Mouse (Mus musculus) CH12.LX (cell line): Measurements from ENCODE around the gene Maml2. TPM values are rescaled to one million over a fixed set of nuclear protein-coding genes. Genes with fewer than 3 reads are reported as not detected.

Source experiments
- DNase-seq: peaks from one replicate; pipeline ENCODE4 v3.0.0-alpha.2; 2013; ENCODE audit errors: extremely low read depth
- H3K27ac ChIP-seq: 2 replicates; pipeline ENCODE4 v1.5.1; 2012; ENCODE audit warnings: low read depth, mild to moderate bottlenecking, control low read depth, moderate library complexity; ENCODE audit not compliant: insufficient read depth
- H3K27me3 ChIP-seq: replicated peaks from 2 replicates; pipeline ENCODE3; 2012; ENCODE audit warnings: inconsistent platforms
- H3K36me3 ChIP-seq, 2 experiments: replicated peaks in 1 of 2; 2 replicates each; pipeline versions ENCODE3 to v1.6.1; 2012; ENCODE audit warnings: inconsistent platforms in 1 of 2, low read length in 1 of 2, mild to moderate bottlenecking in 1 of 2, mixed read lengths in 1 of 2, moderate library complexity in 1 of 2; ENCODE audit not compliant: control insufficient read depth in 1 of 2, insufficient read depth in 1 of 2
- H3K4me1 ChIP-seq, 2 experiments: 2 replicates each; pipeline ENCODE4 v1.6.1; 2012; ENCODE audit warnings: inconsistent platforms in 1 of 2, moderate library complexity in 1 of 2; ENCODE audit not compliant: insufficient read depth in 2 of 2, control insufficient read depth in 1 of 2
- H3K4me2 ChIP-seq: 2 replicates; pipeline ENCODE4 v1.6.1; 2012; ENCODE audit warnings: low read depth, mild to moderate bottlenecking, control low read depth; ENCODE audit not compliant: poor library complexity, insufficient read depth, severe bottlenecking
- H3K4me3 ChIP-seq, 3 experiments: fragments of 150-350 bp in 1 of 3; sonication (generic) in 1 of 3; replicated peaks in 1 of 3; 2 replicates each; pipeline versions ENCODE3 to v1.5.1; 2011 to 2012; ENCODE audit warnings: low read depth in 2 of 3, low read length in 2 of 3, mild to moderate bottlenecking in 2 of 3, moderate library complexity in 2 of 3, control low read depth in 1 of 3, improper control_type of control experiment in 1 of 3, inconsistent platforms in 1 of 3, mixed read lengths in 1 of 3; ENCODE audit not compliant: poor library complexity in 1 of 3
- H3K79me2 ChIP-seq: replicated peaks from 2 replicates; pipeline ENCODE4 v1.6.1; 2012; ENCODE audit warnings: mild to moderate bottlenecking, moderate library complexity; ENCODE audit not compliant: control insufficient read depth, poor library complexity, insufficient read depth, severe bottlenecking; ENCODE audit errors: extremely low read depth
- H3K9ac ChIP-seq: 2 replicates; pipeline ENCODE4 v1.6.1; 2012; ENCODE audit warnings: low read depth, mild to moderate bottlenecking, control low read depth, moderate library complexity; ENCODE audit not compliant: insufficient read depth
- H3K9me3 ChIP-seq: replicated peaks from 2 replicates; pipeline ENCODE3; 2012; ENCODE audit warnings: low read length, inconsistent platforms, mixed read lengths
- BHLHE40 ChIP-seq: IDR thresholded peaks from 2 replicates; pipeline ENCODE4 v1.6.1; 2011; ENCODE audit warnings: mild to moderate bottlenecking, low read depth, low read length, improper control_type of control experiment
- CHD1 ChIP-seq: IDR thresholded peaks from 2 replicates; pipeline ENCODE4 v1.6.1; 2012; ENCODE audit warnings: low read depth, low read length, improper control_type of control experiment, inconsistent platforms
- CHD2 ChIP-seq: IDR thresholded peaks from 2 replicates; pipeline ENCODE4 v1.6.1; 2011; ENCODE audit warnings: low read length, improper control_type of control experiment
- CTCF ChIP-seq, 2 experiments: IDR thresholded peaks in 1 of 2; conservative IDR thresholded peaks in 1 of 2; 2 replicates each; pipeline ENCODE4 v1.5.1; 2011 to 2012; ENCODE audit warnings: low read depth in 2 of 2, low read length in 2 of 2, improper control_type of control experiment in 1 of 2, inconsistent platforms in 1 of 2, mild to moderate bottlenecking in 1 of 2, moderate library complexity in 1 of 2
- E2F4 ChIP-seq: IDR thresholded peaks from 2 replicates; pipeline ENCODE4 v1.6.1; 2011; ENCODE audit warnings: low read depth, low read length, improper control_type of control experiment; ENCODE audit not compliant: insufficient replicate concordance
- ELF1 ChIP-seq: IDR thresholded peaks from 2 replicates; pipeline ENCODE4 v1.6.1; 2014; ENCODE audit warnings: low read depth, mild to moderate bottlenecking, inconsistent platforms, low read length, improper control_type of control experiment
- EP300 ChIP-seq: IDR thresholded peaks from 2 replicates; pipeline ENCODE4 v1.6.1; 2011; ENCODE audit warnings: low read length, improper control_type of control experiment
- ETS1 ChIP-seq: conservative IDR thresholded peaks from 2 replicates; pipeline ENCODE4 v1.6.1; 2012; ENCODE audit warnings: low read depth, mild to moderate bottlenecking, inconsistent platforms, low read length, improper control_type of control experiment, moderate library complexity
- JUN ChIP-seq: IDR thresholded peaks from 2 replicates; pipeline ENCODE4 v1.6.1; 2011; ENCODE audit warnings: low read depth, mild to moderate bottlenecking, low read length, improper control_type of control experiment, moderate library complexity; ENCODE audit not compliant: insufficient read depth
- KAT2A ChIP-seq: IDR thresholded peaks from 2 replicates; pipeline ENCODE4 v1.6.1; 2012; ENCODE audit warnings: low read length, improper control_type of control experiment, inconsistent platforms; ENCODE audit not compliant: insufficient replicate concordance
- MAFK ChIP-seq: IDR thresholded peaks from 2 replicates; pipeline ENCODE4 v1.6.1; 2011; ENCODE audit warnings: low read length, improper control_type of control experiment; ENCODE audit not compliant: insufficient replicate concordance
- MEF2A ChIP-seq: IDR thresholded peaks from 2 replicates; pipeline ENCODE4 v1.6.1; 2014; ENCODE audit warnings: low read depth, mild to moderate bottlenecking, inconsistent platforms, low read length, improper control_type of control experiment, borderline replicate concordance
- MXI1 ChIP-seq: IDR thresholded peaks from 2 replicates; pipeline ENCODE4 v1.6.1; 2011; ENCODE audit warnings: mild to moderate bottlenecking, low read depth, low read length, improper control_type of control experiment
- MYC ChIP-seq: IDR thresholded peaks from 2 replicates; pipeline ENCODE4 v1.6.1; 2011; ENCODE audit warnings: low read depth, mild to moderate bottlenecking, improper control_type of control experiment, low read length
- NELFE ChIP-seq: IDR thresholded peaks from 2 replicates; pipeline ENCODE4 v1.6.1; 2011; ENCODE audit warnings: low read depth, low read length, improper control_type of control experiment
- PAX5 ChIP-seq: IDR thresholded peaks from 2 replicates; pipeline ENCODE4 v1.6.1; 2012; ENCODE audit warnings: low read length, inconsistent platforms, mixed read lengths
- POLR2A ChIP-seq: IDR thresholded peaks from 2 replicates; pipeline ENCODE4 v1.6.1; 2011; ENCODE audit warnings: low read depth, mild to moderate bottlenecking, improper control_type of control experiment, low read length
- POLR2AphosphoS2 ChIP-seq: IDR thresholded peaks from 2 replicates; pipeline ENCODE4 v1.6.1; 2011; ENCODE audit warnings: low read depth, low read length, improper control_type of control experiment
- RAD21 ChIP-seq: IDR thresholded peaks from 2 replicates; pipeline ENCODE4 v1.6.1; 2011; ENCODE audit warnings: low read depth, mild to moderate bottlenecking, low read length, improper control_type of control experiment, moderate library complexity
- RCOR1 ChIP-seq: conservative IDR thresholded peaks from 2 replicates; pipeline ENCODE4 v1.6.1; 2012; ENCODE audit warnings: low read depth, mild to moderate bottlenecking, inconsistent platforms, low read length, improper control_type of control experiment
- SIN3A ChIP-seq: IDR thresholded peaks from 2 replicates; pipeline ENCODE4 v1.6.1; 2012; ENCODE audit warnings: low read length, improper control_type of control experiment, inconsistent platforms
- SMC3 ChIP-seq: IDR thresholded peaks from 2 replicates; pipeline ENCODE4 v1.6.1; 2011; ENCODE audit warnings: low read depth, low read length, improper control_type of control experiment
- TBP ChIP-seq: conservative IDR thresholded peaks from 2 replicates; pipeline ENCODE4 v1.6.1; 2011; ENCODE audit warnings: low read depth, low read length, improper control_type of control experiment
- USF2 ChIP-seq: conservative IDR thresholded peaks from 2 replicates; pipeline ENCODE4 v1.6.1; 2011; ENCODE audit warnings: low read depth, low read length, improper control_type of control experiment
- ZC3H11A ChIP-seq: IDR thresholded peaks from 2 replicates; pipeline ENCODE4 v1.6.1; 2012; ENCODE audit warnings: low read depth, mild to moderate bottlenecking, inconsistent platforms, low read length, improper control_type of control experiment
- dilution Hi-C: fragments of 300-500 bp; cut with MboI; formaldehyde crosslinking; loops from 2 replicates; pipeline ENCODE4 v1.14.3; 2020; ENCODE audit warnings: low sequenced_read_pairs; ENCODE audit not compliant: extremely low pct_unique_long_range_greater_than_20kb, extremely low pct_ligation_motif_present
- in situ Hi-C: fragments of 300-500 bp; cut with MboI; formaldehyde crosslinking; loops from 3 replicates; pipeline ENCODE4 v1.14.3; 2019; ENCODE audit warnings: low sequenced_read_pairs, low pct_ligation_motif_present, low pct_unique_long_range_greater_than_20kb, mixed read lengths
- polyA plus RNA-seq: library from polyadenylated mRNA; unstranded; fragments of >175 nt; gene quantifications from 2 replicates; pipeline ENCODE4 v1.2.1, GENCODE M21; 2012; ENCODE audit warnings: low read depth; ENCODE audit not compliant: insufficient read length
- total RNA-seq, 2 experiments: library from RNA; depleted of rRNA; stranded (reverse); fragments of 300-350 nt in 1 of 2; fragments of >200 nt in 1 of 2; gene quantifications; 2 replicates each; pipeline ENCODE4 v1.2.3; 2012 to 2014

Gene Maml2
- total and polyA plus RNA-seq, 3 experiments: 5.9 to 9.1 (median 5.9) TPM

DNA sequence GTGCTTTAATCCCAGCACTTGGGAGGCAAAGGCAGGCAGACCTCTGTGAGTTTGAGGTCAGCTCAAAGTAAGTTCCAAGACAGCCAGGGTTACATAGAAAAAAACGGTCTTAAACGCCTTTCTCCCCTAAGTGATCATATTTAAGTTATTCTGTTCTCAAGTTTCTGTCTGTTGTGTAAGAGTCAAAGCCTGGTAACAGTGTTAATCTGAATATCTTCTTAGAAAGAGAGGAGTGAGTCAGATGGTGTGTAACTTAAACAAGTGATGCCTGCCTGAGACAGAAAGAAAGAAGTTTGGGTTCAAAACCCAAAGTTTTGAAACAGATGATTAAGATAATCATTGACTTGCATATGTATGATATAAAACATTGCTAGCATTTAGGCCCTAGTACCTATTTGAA lies 218.2 kb downstream of the Maml2 start:
- dilution Hi-C loops (no loop called here), in situ Hi-C loops (no loop called here)
- no peak overlapping the region for H3K9ac ChIP-seq

DNA sequence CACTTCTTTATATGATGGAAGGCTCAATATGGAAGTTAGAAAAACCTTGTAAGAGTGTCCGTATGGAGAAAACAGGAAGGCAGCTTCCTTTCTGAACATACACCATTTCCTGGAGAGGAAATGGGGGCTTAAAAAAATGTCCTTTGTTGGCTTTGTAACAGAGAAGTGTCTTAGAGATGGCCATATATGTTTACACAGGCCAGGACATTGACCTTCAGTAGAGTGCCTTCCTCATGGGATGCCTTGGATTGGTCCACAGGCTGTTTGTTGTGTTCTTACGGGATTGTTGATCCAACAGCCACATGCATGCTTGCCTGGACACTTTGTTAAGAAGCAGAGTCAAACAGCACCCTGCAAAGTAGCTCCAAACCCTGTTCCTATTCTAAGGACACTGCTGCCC lies 220.3 kb downstream of the Maml2 start:
- Histone ChIP-seq H3K4me1 (peaks cover 10 to 13% of the 10 kb centered on the region in 2 experiments), H3K27me3 (no peaks in the 10 kb centered on the region), H3K36me3 (peaks cover 0 to 16% of the 10 kb centered on the region in 2 experiments), H3K27ac (no peak overlapping the region), H3K9ac (no peak overlapping the region), H3K4me3 (no peak overlapping the region), H3K79me2 (no peaks in the 10 kb centered on the region), H3K9me3 (no peaks in the 10 kb centered on the region), H3K4me2 (no peak overlapping the region)
- TF ChIP-seq TBP (no peak), POLR2A (no peak), ELF1 (no peak), MYC (no peak), E2F4 (no peak), SMC3 (no peak), USF2 (no peak), CTCF (conservative IDR thresholded peaks at IDR 0.05 in 1 of 2, IDR thresholded peaks at IDR 0.05 in 1 of 2; ENCODE audit: low read depth in 2 of 2, low read length in 2 of 2) (no peak), BHLHE40 (no peak), NELFE (no peak), RAD21 (no peak), ETS1 (no peak), SIN3A (no peak), POLR2AphosphoS2 (no peak), JUN (no peak), KAT2A (no peak), EP300 (no peak), MAFK (no peak), CHD1 (no peak), ZC3H11A (no peak)
- no peak for DNase-seq
- in situ Hi-C loops (no loop called here), dilution Hi-C loops (no loop called here)

More for the DNA sequence above, 218.2 kb downstream of the Maml2 start:
- Histone ChIP-seq H3K36me3 (peaks cover 0 to 15% of the 10 kb centered on the region in 2 experiments), H3K4me1 (peaks cover 3 to 5% of the 10 kb centered on the region in 2 experiments; a peak in 1 of 4 replicates), H3K4me3 (no peak overlapping the region), H3K27ac (no peak overlapping the region), H3K27me3 (no peaks in the 10 kb centered on the region), H3K79me2 (no peaks in the 10 kb centered on the region), H3K4me2 (no peak overlapping the region), H3K9me3 (no peaks in the 10 kb centered on the region)
- no peak for TF ChIP-seq ELF1
- no peak for TF ChIP-seq POLR2A
- no peak for TF ChIP-seq PAX5
- TF ChIP-seq MEF2A: no peak
- TF ChIP-seq CHD1: no peak
- TF ChIP-seq RCOR1: no peak
- no peak for TF ChIP-seq CHD2
- no peak for TF ChIP-seq MXI1
- no peak for TF ChIP-seq EP300
- TF ChIP-seq POLR2AphosphoS2: no peak
- DNase-seq: no peak
